Mouse (Mus musculus) ES-Bruce4 (cell line): ENCODE measurements around the gene Pitx2. TPM values are rescaled to one million over a fixed set of nuclear protein-coding genes. Genes with fewer than 3 reads are reported as not detected.

Experiments
- H3K27ac ChIP-seq: 2 replicates; pipeline ENCODE4 v1.5.1; 2012; ENCODE audit warnings: low read length, inconsistent platforms; ENCODE audit not compliant: insufficient read depth
- H3K27me3 ChIP-seq: 2 replicates; pipeline ENCODE4 v1.6.1; 2012; ENCODE audit warnings: mild to moderate bottlenecking, low read length, inconsistent platforms; ENCODE audit not compliant: control insufficient read depth, poor library complexity, insufficient read depth, severe bottlenecking
- H3K36me3 ChIP-seq: 2 replicates; pipeline ENCODE4 v1.6.1; 2012; ENCODE audit warnings: inconsistent platforms, mild to moderate bottlenecking, low read length, moderate library complexity; ENCODE audit not compliant: control insufficient read depth, poor library complexity, insufficient read depth, severe bottlenecking
- H3K4me1 ChIP-seq: one replicate; pipeline ENCODE4 v1.8.1; 2011; ENCODE audit warnings: low read length; ENCODE audit not compliant: control insufficient read depth, insufficient read depth
- H3K4me3 ChIP-seq: 2 replicates; pipeline ENCODE4 v1.5.1; 2011; ENCODE audit warnings: low read depth, mild to moderate bottlenecking, low read length
- H3K9ac ChIP-seq: 2 replicates; pipeline ENCODE4 v1.6.1; 2012; ENCODE audit warnings: low read depth, mild to moderate bottlenecking, inconsistent platforms; ENCODE audit not compliant: poor library complexity, severe bottlenecking
- H3K9me3 ChIP-seq: replicated peaks from 2 replicates; pipeline ENCODE4 v1.6.1; 2012; ENCODE audit warnings: mild to moderate bottlenecking, low read length, inconsistent platforms; ENCODE audit not compliant: control insufficient read depth, poor library complexity, insufficient read depth, severe bottlenecking
- CTCF ChIP-seq: IDR thresholded peaks from one replicate; pipeline ENCODE4 v1.8.1; 2011; ENCODE audit warnings: low read depth, low read length
- EP300 ChIP-seq: IDR thresholded peaks from 2 replicates; pipeline ENCODE4 v1.6.1; 2011; ENCODE audit warnings: low read depth, low read length; ENCODE audit not compliant: insufficient read depth
- POLR2A ChIP-seq: IDR thresholded peaks from one replicate; pipeline ENCODE4 v1.8.1; 2011; ENCODE audit warnings: low read length; ENCODE audit not compliant: insufficient read depth
- polyA plus RNA-seq: library from polyadenylated mRNA; stranded (reverse); fragments of >200 nt; gene quantifications from 2 replicates; pipeline ENCODE4 v1.2.4, GENCODE M21; 2011; ENCODE audit warnings: low read depth; ENCODE audit not compliant: missing spikeins, insufficient read depth, insufficient read length

Pitx2 gene
- polyA plus RNA-seq, 1 experiment: 21.4 TPM

GRCm38 (mm10) chr3:129223401-129223800 is 23.7 kb downstream of the Pitx2 start:
- Histone ChIP-seq H3K4me1 (no peaks in the 10 kb centered on the region), H3K9me3 (no peaks in the 10 kb centered on the region), H3K4me3 (no peak overlapping the region), H3K27ac (no peak overlapping the region), H3K9ac (no peak overlapping the region), H3K36me3 (no peaks in the 10 kb centered on the region), H3K27me3 (peaks cover 41% of the 10 kb centered on the region)
- no peak for TF ChIP-seq EP300
- no peak for TF ChIP-seq CTCF
- no peak for TF ChIP-seq POLR2A

- no peak overlapping the region for H3K9ac ChIP-seq
- no peaks in the 10 kb centered on the region for H3K4me1 ChIP-seq
- no peaks in the 10 kb centered on the region for H3K9me3 ChIP-seq
- peak overlapping the region; percentile 5 for H3K4me3 ChIP-seq
- no peak overlapping the region for H3K27ac ChIP-seq
- H3K36me3 ChIP-seq: no peaks in the 10 kb centered on the region
- H3K27me3 ChIP-seq: peaks cover 41% of the 10 kb centered on the region
- no peak for TF ChIP-seq EP300
- no peak for TF ChIP-seq POLR2A
- no peak for TF ChIP-seq CTCF
Observed at GRCm38 (mm10) chr3:129223964-129224805, 24.5 kb downstream of the Pitx2 start.

GRCm38 (mm10) chr3:129224806-129225576 is 25.3 kb downstream of the Pitx2 start:
- H3K9ac ChIP-seq: no peak overlapping the region
- H3K4me3 ChIP-seq: peak overlapping the region; percentile 5
- no peak overlapping the region for H3K27ac ChIP-seq
- H3K36me3 ChIP-seq: no peaks in the 10 kb centered on the region
- H3K27me3 ChIP-seq: peaks cover 37% of the 10 kb centered on the region
- TF ChIP-seq CTCF (no peak), EP300 (no peak)
- no peaks in the 10 kb centered on the region for H3K4me1 ChIP-seq
- no peaks in the 10 kb centered on the region for H3K9me3 ChIP-seq

- Histone ChIP-seq H3K9me3 (no peaks in the 10 kb centered on the region), H3K4me1 (no peaks in the 10 kb centered on the region), H3K36me3 (no peaks in the 10 kb centered on the region), H3K27me3 (peaks cover 32% of the 10 kb centered on the region), H3K27ac (no peak overlapping the region), H3K9ac (no peak overlapping the region), H3K4me3 (no peak overlapping the region)
- TF ChIP-seq POLR2A (no peak), CTCF (no peak), EP300 (no peak)
Observed at GRCm38 (mm10) chr3:129225577-129226289, 26.1 kb downstream of the Pitx2 start.

GRCm38 (mm10) chr3:129226681-129227080 is 27.0 kb downstream of the Pitx2 start:
- Histone ChIP-seq H3K4me3 (no peak overlapping the region), H3K9me3 (no peaks in the 10 kb centered on the region), H3K9ac (no peak overlapping the region), H3K27ac (no peak overlapping the region), H3K36me3 (no peaks in the 10 kb centered on the region), H3K4me1 (no peaks in the 10 kb centered on the region), H3K27me3 (peaks cover 25% of the 10 kb centered on the region)
- no peak for TF ChIP-seq CTCF
- TF ChIP-seq EP300: no peak
- TF ChIP-seq POLR2A: no peak

GRCm38 (mm10) chr3:129227331-129227730 is 27.7 kb downstream of the Pitx2 start:
- H3K9ac ChIP-seq: no peak overlapping the region
- H3K36me3 ChIP-seq: no peaks in the 10 kb centered on the region
- TF ChIP-seq POLR2A: no peak
- TF ChIP-seq EP300: no peak
- TF ChIP-seq CTCF: no peak
- H3K27me3 ChIP-seq: peaks cover 23% of the 10 kb centered on the region
- no peak overlapping the region for H3K27ac ChIP-seq
- H3K9me3 ChIP-seq: no peaks in the 10 kb centered on the region
- no peaks in the 10 kb centered on the region for H3K4me1 ChIP-seq
- no peak overlapping the region for H3K4me3 ChIP-seq
